Mouse (Mus musculus): ENCODE results near the gene Sap30bp. TPM values are rescaled to one million over a fixed set of nuclear protein-coding genes. Genes with fewer than 3 reads are reported as not detected.

Sap30bp gene
- polyA plus RNA-seq, 1 experiment from 2014 or later = 23.5 TPM

DNA sequence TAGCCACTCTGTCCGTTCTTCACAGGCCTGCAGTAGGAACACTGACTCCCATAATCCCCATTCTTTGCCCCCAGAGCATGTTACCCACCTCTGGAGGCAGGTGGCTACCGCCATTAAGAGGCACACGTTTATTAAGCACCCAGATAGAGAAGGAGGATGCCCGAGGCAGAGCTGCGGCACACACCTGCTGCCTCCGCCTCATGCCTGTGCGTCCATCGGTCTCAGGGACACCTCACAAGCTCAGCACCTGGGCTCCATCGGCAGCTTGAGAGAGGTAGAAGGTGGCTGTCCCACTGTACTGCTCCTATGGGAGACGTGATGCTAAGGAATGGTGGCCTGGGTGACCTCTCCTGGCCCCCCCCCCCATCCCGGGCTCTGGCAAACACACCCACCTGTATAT, 75.3 kb downstream of the Sap30bp start:
- 88% methylated on average over 11 of the region's 11 CpGs for WGBS
- Histone ChIP-seq H3K36me3 (ENCODE audit: control insufficient read depth, insufficient read depth) (peaks cover 11% of the 10 kb centered on the region), H3K4me1 (ENCODE audit: control insufficient read depth, insufficient read depth, low read length) (peaks cover 36% of the 10 kb centered on the region), H3K9ac (ENCODE audit: low read length) (no peak overlapping the region), H3K4me2 (ENCODE audit: low read depth, low read length) (no peak overlapping the region), H3K27ac (ENCODE audit: low read length) (no peak overlapping the region), H3K27me3 (ENCODE audit: control insufficient read depth, insufficient read depth, low read length) (no peaks in the 10 kb centered on the region), H3K4me3 (ENCODE audit: low read length) (no peak overlapping the region), H3K9me3 (replicated peaks; ENCODE audit: control insufficient read depth, low read length) (no peaks in the 10 kb centered on the region)
- ATAC-seq (replicated peaks; ENCODE audit: extremely low read depth, insufficient read depth, low FRiP score) = no peak

DNA sequence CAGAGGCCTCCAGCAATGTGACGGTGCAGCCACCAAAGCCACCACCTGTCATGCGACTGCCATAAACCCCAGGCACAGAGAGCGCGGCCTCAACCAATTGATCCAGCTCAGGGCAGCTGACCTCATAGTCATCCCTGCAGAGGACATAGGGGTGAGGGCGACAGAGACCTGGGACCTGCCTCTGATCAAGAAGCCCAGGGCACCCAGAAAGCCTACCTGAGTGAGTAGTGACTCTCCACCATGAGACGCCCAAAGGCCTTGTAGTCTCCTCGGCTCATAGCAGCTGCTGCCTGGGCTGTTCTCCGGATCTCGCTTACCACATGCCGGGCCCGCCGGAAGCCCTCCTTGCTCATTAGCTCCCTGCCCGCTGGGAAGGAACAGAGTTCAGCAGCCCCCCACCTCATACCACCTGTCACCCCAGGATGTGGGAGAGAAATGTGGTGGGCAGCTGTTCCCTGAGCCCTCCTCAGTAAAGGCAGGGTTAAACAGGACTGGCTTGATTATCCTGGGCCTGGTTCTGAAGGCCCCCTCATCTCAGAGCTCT, 75.8 kb downstream of the Sap30bp start:
- H3K36me3 ChIP-seq (ENCODE audit: control insufficient read depth, insufficient read depth) = peaks cover 11% of the 10 kb centered on the region
- 89% methylated on average over 13 of the region's 13 CpGs for WGBS
- H3K9me3 ChIP-seq (replicated peaks; ENCODE audit: control insufficient read depth, low read length) = no peaks in the 10 kb centered on the region
- no peak overlapping the region for H3K9ac ChIP-seq (ENCODE audit: low read length)
- H3K4me2 ChIP-seq (ENCODE audit: low read depth, low read length) = no peak overlapping the region
- no peak overlapping the region for H3K27ac ChIP-seq (ENCODE audit: low read length)
- H3K27me3 ChIP-seq (ENCODE audit: control insufficient read depth, insufficient read depth, low read length) = no peaks in the 10 kb centered on the region
- H3K4me1 ChIP-seq (ENCODE audit: control insufficient read depth, insufficient read depth, low read length) = peaks cover 36% of the 10 kb centered on the region
- ATAC-seq (replicated peaks; ENCODE audit: extremely low read depth, insufficient read depth, low FRiP score) = no peak
- no peak overlapping the region for H3K4me3 ChIP-seq (ENCODE audit: low read length)

DNA sequence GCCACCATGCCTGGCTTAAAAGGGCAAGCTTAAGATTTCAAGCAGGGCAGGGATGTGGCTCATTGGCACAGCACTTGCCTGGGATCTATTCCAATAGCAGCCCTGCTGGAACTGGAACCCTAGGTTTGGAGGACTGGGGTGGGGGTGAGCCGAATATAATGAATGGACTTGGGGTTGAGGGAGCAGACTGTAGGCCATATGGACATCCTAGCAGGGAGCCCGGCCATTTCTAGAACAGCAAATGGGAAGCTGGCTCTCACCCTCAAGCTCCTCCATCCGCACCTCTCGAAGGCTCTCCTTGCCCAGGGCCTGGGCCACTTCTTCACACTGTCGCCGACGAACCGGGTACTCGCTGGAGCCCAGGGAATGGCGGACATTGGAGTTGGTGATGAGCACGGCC, 76.6 kb downstream of the Sap30bp start:
- ATAC-seq (replicated peaks; ENCODE audit: extremely low read depth, insufficient read depth, low FRiP score) = no peak
- no peaks in the 10 kb centered on the region for H3K27me3 ChIP-seq (ENCODE audit: control insufficient read depth, insufficient read depth, low read length)
- H3K36me3 ChIP-seq (ENCODE audit: control insufficient read depth, insufficient read depth) = peaks cover 11% of the 10 kb centered on the region
- no peak overlapping the region for H3K4me2 ChIP-seq (ENCODE audit: low read depth, low read length)
- no peak overlapping the region for H3K27ac ChIP-seq (ENCODE audit: low read length)
- peaks cover 30% of the 10 kb centered on the region for H3K4me1 ChIP-seq (ENCODE audit: control insufficient read depth, insufficient read depth, low read length)
- no peak overlapping the region for H3K4me3 ChIP-seq (ENCODE audit: low read length)
- no peak overlapping the region for H3K9ac ChIP-seq (ENCODE audit: low read length)
- H3K9me3 ChIP-seq (replicated peaks; ENCODE audit: control insufficient read depth, low read length) = no peaks in the 10 kb centered on the region
- WGBS = 97% methylated on average over 11 of the region's 11 CpGs

DNA sequence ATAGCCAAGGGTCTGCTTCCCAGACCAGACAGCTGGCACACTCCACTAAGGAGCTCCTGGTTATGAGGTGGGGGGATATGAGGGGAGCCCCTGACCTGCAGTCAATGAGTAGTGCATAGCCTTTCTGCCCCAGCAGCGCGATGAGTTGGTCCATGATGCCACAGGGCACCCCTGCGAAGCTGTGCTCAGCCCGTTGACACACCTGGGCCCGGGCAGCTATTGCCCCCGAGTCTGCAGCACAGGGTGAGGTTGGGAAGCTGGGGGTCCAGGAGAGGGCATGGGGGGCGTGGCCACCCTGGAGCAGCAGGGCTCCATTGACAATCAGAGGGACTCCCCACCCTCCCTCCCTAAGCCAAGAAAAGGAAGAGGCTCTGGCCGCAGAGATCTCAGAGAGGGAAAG, 77.1 kb downstream of the Sap30bp start:
- Histone ChIP-seq H3K4me1 (ENCODE audit: control insufficient read depth, insufficient read depth, low read length) (peaks cover 28% of the 10 kb centered on the region), H3K4me2 (ENCODE audit: low read depth, low read length) (no peak overlapping the region), H3K9me3 (replicated peaks; ENCODE audit: control insufficient read depth, low read length) (no peaks in the 10 kb centered on the region), H3K36me3 (ENCODE audit: control insufficient read depth, insufficient read depth) (peaks cover 11% of the 10 kb centered on the region), H3K27me3 (ENCODE audit: control insufficient read depth, insufficient read depth, low read length) (no peaks in the 10 kb centered on the region), H3K4me3 (ENCODE audit: low read length) (no peak overlapping the region), H3K9ac (ENCODE audit: low read length) (no peak overlapping the region), H3K27ac (ENCODE audit: low read length) (no peak overlapping the region)
- no peak for ATAC-seq (replicated peaks; ENCODE audit: extremely low read depth, insufficient read depth, low FRiP score)
- 93% methylated on average over 8 of the region's 8 CpGs for WGBS

DNA sequence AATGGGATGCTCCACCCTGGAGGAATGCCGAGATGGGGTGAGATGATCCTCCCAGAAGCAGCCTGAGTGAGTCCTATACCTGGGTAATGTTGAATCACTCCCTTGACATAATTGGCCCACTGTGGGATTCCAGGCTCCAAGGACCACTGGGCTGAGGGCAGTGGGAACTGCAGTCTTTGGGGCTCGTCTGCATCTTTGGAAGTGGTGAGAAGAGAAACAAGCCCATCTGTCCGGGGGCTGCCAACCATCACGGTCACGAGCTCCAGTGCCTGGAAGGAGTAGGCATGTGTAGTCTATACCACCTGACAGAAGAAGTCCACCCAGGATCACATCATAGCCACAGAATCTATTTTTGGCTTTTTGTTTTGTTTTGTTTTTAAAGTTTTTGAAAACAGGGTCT, 77.9 kb downstream of the Sap30bp start:
- H3K27me3 ChIP-seq (ENCODE audit: control insufficient read depth, insufficient read depth, low read length) = no peaks in the 10 kb centered on the region
- H3K4me1 ChIP-seq (ENCODE audit: control insufficient read depth, insufficient read depth, low read length) = peaks cover 21% of the 10 kb centered on the region
- H3K27ac ChIP-seq (ENCODE audit: low read length) = no peak overlapping the region
- H3K9me3 ChIP-seq (replicated peaks; ENCODE audit: control insufficient read depth, low read length) = no peaks in the 10 kb centered on the region
- H3K9ac ChIP-seq (ENCODE audit: low read length) = peak overlapping the region; percentile 23
- H3K36me3 ChIP-seq (ENCODE audit: control insufficient read depth, insufficient read depth) = peaks cover 11% of the 10 kb centered on the region
- no peak overlapping the region for H3K4me3 ChIP-seq (ENCODE audit: low read length)
- WGBS = 78% methylated on average over 5 of the region's 5 CpGs
- H3K4me2 ChIP-seq (ENCODE audit: low read depth, low read length) = no peak overlapping the region
- ATAC-seq (replicated peaks; ENCODE audit: extremely low read depth, insufficient read depth, low FRiP score) = no peak

DNA sequence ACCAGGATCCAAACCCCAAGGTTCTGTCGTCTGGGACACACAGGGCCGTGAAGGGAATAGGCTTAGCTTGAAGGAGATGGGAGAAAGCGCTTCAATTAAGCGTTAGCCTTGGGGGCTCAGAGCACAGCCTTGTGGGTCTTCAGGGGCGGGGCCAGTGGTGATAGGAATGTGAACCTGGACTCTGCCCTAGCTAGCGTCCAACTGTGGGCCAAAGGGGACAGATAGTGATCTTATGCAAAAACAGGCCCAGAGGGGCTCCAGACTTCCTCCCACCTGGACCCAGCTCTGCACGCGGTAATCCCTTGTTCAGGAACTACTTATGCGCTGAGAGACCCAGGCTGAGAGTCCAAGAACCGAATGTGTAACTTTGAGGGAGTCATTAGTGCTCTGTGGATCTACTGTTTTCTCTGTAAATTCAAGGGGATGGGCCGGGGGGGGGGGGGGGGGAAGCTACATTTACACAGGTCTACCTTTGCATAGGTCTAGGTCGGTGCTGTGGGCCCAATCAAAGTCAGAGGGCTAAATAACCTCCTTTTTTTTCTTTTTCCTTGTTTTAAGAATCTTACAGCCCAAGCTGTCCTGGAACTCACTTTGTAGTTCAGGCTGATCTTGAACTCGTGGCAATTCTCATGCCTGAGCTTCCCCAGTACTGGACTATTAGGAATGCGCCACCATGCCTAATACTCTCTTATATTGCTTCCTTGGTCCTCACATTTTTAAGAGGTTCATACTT, 78.6 kb downstream of the Sap30bp start:
- H3K4me3 ChIP-seq (ENCODE audit: low read length) = peak overlapping the region; percentile 86
- peak overlapping the region; percentile 95 for H3K27ac ChIP-seq (ENCODE audit: low read length)
- H3K36me3 ChIP-seq (ENCODE audit: control insufficient read depth, insufficient read depth) = peaks cover 11% of the 10 kb centered on the region
- no peak for ATAC-seq (replicated peaks; ENCODE audit: extremely low read depth, insufficient read depth, low FRiP score)
- H3K27me3 ChIP-seq (ENCODE audit: control insufficient read depth, insufficient read depth, low read length) = no peaks in the 10 kb centered on the region
- peaks cover 21% of the 10 kb centered on the region for H3K4me1 ChIP-seq (ENCODE audit: control insufficient read depth, insufficient read depth, low read length)
- peak overlapping the region; percentile 93 for H3K4me2 ChIP-seq (ENCODE audit: low read depth, low read length)
- H3K9ac ChIP-seq (ENCODE audit: low read length) = peak overlapping the region; percentile 96
- WGBS = 26% methylated on average over 14 of the region's 14 CpGs
- H3K9me3 ChIP-seq (replicated peaks; ENCODE audit: control insufficient read depth, low read length) = no peaks in the 10 kb centered on the region

DNA sequence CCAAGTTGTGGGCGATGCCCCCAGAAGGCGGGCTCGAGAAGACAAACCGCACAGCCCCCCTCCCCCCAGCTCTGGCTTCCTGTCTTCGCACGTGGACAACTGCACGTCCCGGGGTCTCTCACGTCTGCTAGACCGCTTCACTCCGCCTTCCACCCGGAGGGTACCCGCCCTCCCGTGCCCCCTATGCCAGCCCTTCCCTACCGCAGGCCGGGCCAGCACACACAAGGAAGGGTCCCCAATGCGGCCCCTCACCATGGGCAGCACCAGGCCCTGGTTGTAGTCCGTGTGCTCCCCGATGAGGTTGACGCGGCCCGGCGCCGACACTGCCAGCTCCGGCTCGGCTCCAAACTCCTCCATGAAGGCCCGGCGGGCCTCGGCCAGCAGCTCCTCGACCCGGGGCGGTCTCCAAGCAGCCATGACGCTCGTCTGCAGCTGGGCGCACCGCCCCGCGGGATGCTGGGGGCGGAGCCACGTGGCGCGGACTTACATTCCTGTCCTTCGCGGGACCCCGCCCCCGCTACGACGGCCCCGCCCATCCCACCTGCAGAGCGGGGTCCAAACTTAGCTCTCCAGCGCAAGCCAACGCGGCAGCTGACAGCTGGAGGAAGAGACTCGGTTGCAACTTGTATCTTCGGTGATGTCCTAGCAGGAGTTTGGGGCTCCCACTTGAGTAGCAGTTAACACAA, 79.3 kb downstream of the Sap30bp start, which contains the start of gene Galk1:
TSS of gene Galk1 (minus strand) at position 458 of the 686 bp plus-strand sequence.
- Histone ChIP-seq H3K27me3 (ENCODE audit: control insufficient read depth, insufficient read depth, low read length) (no peaks in the 10 kb centered on the region), H3K4me2 (ENCODE audit: low read depth, low read length) (peak within 1 kb of the TSS; percentile 93), H3K4me3 (ENCODE audit: low read length) (peak within 1 kb of the TSS; percentile 86), H3K27ac (ENCODE audit: low read length) (peak within 1 kb of the TSS; percentile 95), H3K9ac (ENCODE audit: low read length) (peak within 1 kb of the TSS; percentile 96), H3K36me3 (ENCODE audit: control insufficient read depth, insufficient read depth) (peaks cover 11% of the 10 kb centered on the region), H3K4me1 (ENCODE audit: control insufficient read depth, insufficient read depth, low read length) (peaks cover 21% of the 10 kb centered on the region), H3K9me3 (replicated peaks; ENCODE audit: control insufficient read depth, low read length) (no peaks in the 10 kb centered on the region)
- WGBS = under 1% methylated on average over 55 of the region's 55 CpGs
- peak; percentile 94 for ATAC-seq (replicated peaks; ENCODE audit: extremely low read depth, insufficient read depth, low FRiP score)

DNA sequence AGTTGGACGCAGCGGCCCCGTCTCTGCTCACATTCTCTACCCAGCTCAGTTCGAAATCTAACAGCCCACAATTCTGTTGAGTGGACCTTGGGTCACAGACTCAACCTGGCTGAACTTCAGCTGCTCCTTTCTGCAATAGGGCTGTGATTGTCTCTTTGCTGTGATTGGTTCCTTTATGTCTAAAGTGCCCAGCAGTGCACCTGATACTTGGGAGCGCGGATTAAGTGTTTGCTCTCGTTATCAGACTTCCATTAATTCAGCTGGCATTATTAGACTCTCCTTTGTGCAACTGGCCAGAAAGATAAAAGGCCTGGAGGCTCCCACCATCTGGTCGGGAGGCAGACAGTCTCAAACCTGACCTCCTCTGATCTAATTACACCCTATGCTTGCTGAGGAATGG, 81.7 kb downstream of the Sap30bp start:
- Histone ChIP-seq H3K27me3 (ENCODE audit: control insufficient read depth, insufficient read depth, low read length) (no peaks in the 10 kb centered on the region), H3K9ac (ENCODE audit: low read length) (no peak overlapping the region), H3K4me1 (ENCODE audit: control insufficient read depth, insufficient read depth, low read length) (peaks cover 21% of the 10 kb centered on the region), H3K9me3 (replicated peaks; ENCODE audit: control insufficient read depth, low read length) (no peaks in the 10 kb centered on the region), H3K27ac (ENCODE audit: low read length) (no peak overlapping the region), H3K4me3 (ENCODE audit: low read length) (no peak overlapping the region), H3K4me2 (ENCODE audit: low read depth, low read length) (no peak overlapping the region), H3K36me3 (ENCODE audit: control insufficient read depth, insufficient read depth) (no peaks in the 10 kb centered on the region)
- ATAC-seq (replicated peaks; ENCODE audit: extremely low read depth, insufficient read depth, low FRiP score) = no peak
- WGBS = 61% methylated on average over 8 of the region's 8 CpGs
